Mouse (Mus musculus): ENCODE results near the gene Klf8. TPM values are rescaled to one million over a fixed set of nuclear protein-coding genes. Genes with fewer than 3 reads are reported as not detected.

The Klf8 gene
- polyA plus RNA-seq, 1 experiment from 2014 or later, result 1.5 TPM

Other genes starting within 250 kb of the Klf8 start
- gene Usp51, start 231.0 kb upstream of the Klf8 start, polyA plus RNA-seq (2016; fragmentation: Nextera tagmentation; extraction: Ambion mirVana), result 1.8 TPM in 2 replicates
- gene Mageh1, start 199.9 kb upstream of the Klf8 start, polyA plus RNA-seq (2016; fragmentation: Nextera tagmentation; extraction: Ambion mirVana), result 23.3 and 30.3 TPM in 2 replicates
- not detected in 2 replicates for gene Foxr2, start 118.7 kb upstream of the Klf8 start, polyA plus RNA-seq (2016; fragmentation: Nextera tagmentation; extraction: Ambion mirVana)
- 1.7 and 2.3 TPM in 2 replicates for gene Rragb, start 97.5 kb upstream of the Klf8 start, polyA plus RNA-seq (2016; fragmentation: Nextera tagmentation; extraction: Ambion mirVana)

All from heart, embryonic 10.5 days (tissue).